Mouse (Mus musculus) forebrain, embryonic 10.5 days (tissue): ENCODE data around the gene Lsm3. TPM values are rescaled to one million over a fixed set of nuclear protein-coding genes. Genes with fewer than 3 reads are reported as not detected.
A peak's percentile ranks its signal among the peaks of the same experiment; 100 is the strongest.
"Not testable (repeated sequence)": the region's sequence is repeated elsewhere in the genome, so short reads cannot be mapped to it uniquely, and the experiment has no call there.

ENCODE experiments used
- DNase-seq: peaks from one replicate; pipeline ENCODE4 v3.0.0-alpha.2; 2017; ENCODE audit warnings: low spot score; ENCODE audit errors: extremely low spot score
- H3K27ac ChIP-seq: fragments of 300-500 bp; sonication (generic); 2 replicates; pipeline ENCODE4 v1.5.1; 2016; ENCODE audit warnings: mild to moderate bottlenecking
- H3K27me3 ChIP-seq: fragments of 300-500 bp; sonication (generic); 2 replicates; pipeline ENCODE4 v1.6.1; 2016; ENCODE audit warnings: mild to moderate bottlenecking; ENCODE audit not compliant: poor library complexity, severe bottlenecking
- H3K36me3 ChIP-seq: fragments of 300-500 bp; sonication (generic); replicated peaks from 2 replicates; pipeline ENCODE4 v1.6.1; 2016; ENCODE audit warnings: mild to moderate bottlenecking, moderate library complexity
- H3K4me1 ChIP-seq: fragments of 300-500 bp; sonication (generic); 2 replicates; pipeline ENCODE4 v1.6.1; 2016
- H3K4me3 ChIP-seq: fragments of 300-500 bp; sonication (generic); 2 replicates; pipeline ENCODE4 v1.5.1; 2016; ENCODE audit warnings: mild to moderate bottlenecking, moderate library complexity
- H3K9me3 ChIP-seq: fragments of 300-500 bp; sonication (generic); 2 replicates; pipeline ENCODE4 v1.6.1; 2016; ENCODE audit warnings: mild to moderate bottlenecking, moderate library complexity
- WGBS: fragments of 180-500 bp; shearing (Covaris S2); methylation state at CpG from one replicate; pipeline ENCODE4 v1.1.7; 2016; 5-methylcytosine and 5-hydroxymethylcytosine counted together
- polyA plus RNA-seq: library from polyadenylated mRNA; unstranded; fragments of >200 nt; fragmentation: Nextera tagmentation; extraction: Ambion mirVana; gene quantifications from 2 replicates; pipeline ENCODE4 v1.2.1, GENCODE M21; 2016

The Lsm3 gene
- polyA plus RNA-seq = 433 and 450 TPM in 2 replicates

- DNase-seq = peak; percentile 98
- Histone ChIP-seq H3K9me3 (no peaks in the 10 kb centered on the region), H3K27ac (peak within 1 kb of the TSS; percentile 95), H3K4me3 (peak within 1 kb of the TSS; percentile 94), H3K27me3 (no peaks in the 10 kb centered on the region), H3K36me3 (peaks cover 46% of the 10 kb centered on the region), H3K4me1 (peaks cover 28% of the 10 kb centered on the region)
- under 1% methylated on average over 80 of the region's 80 CpGs for WGBS
These were observed at the start of gene Lsm3, which contains the start of gene Xpc for GRCm38 (mm10) chr6:91515545-91516449. Lsm3 (plus strand) TSS chr6:91515928. Xpc (minus strand) TSS chr6:91515888.

GRCm38 (mm10) chr6:91467106-91467505 lies 48.6 kb upstream of the Lsm3 start:
- Histone ChIP-seq H3K9me3 (no peaks in the 10 kb centered on the region), H3K27ac (no peak overlapping the region), H3K36me3 (peaks cover 85% of the 10 kb centered on the region), H3K4me3 (no peak overlapping the region), H3K27me3 (no peaks in the 10 kb centered on the region), H3K4me1 (peaks cover 7% of the 10 kb centered on the region)
- no peak for DNase-seq
- 89% methylated on average over 1 of the region's 1 CpGs for WGBS

- DNase-seq = no peak
- Histone ChIP-seq H3K4me3 (no peak overlapping the region), H3K4me1 (peaks cover 32% of the 10 kb centered on the region), H3K36me3 (peaks cover 58% of the 10 kb centered on the region), H3K27ac (no peak overlapping the region), H3K27me3 (no peaks in the 10 kb centered on the region), H3K9me3 (no peaks in the 10 kb centered on the region)
- 96% methylated on average over 2 of the region's 2 CpGs for WGBS
These were observed 45.0 kb upstream of the Lsm3 start for GRCm38 (mm10) chr6:91470712-91471111.

GRCm38 (mm10) chr6:91471427-91471826 lies 44.3 kb upstream of the Lsm3 start:
- DNase-seq, H3K9me3 ChIP-seq, H3K27me3 ChIP-seq, H3K27ac ChIP-seq: not testable (repeated sequence)
- WGBS = 94% methylated on average over 3 of the region's 3 CpGs
- peaks cover 58% of the 10 kb centered on the region for H3K36me3 ChIP-seq
- peaks cover 32% of the 10 kb centered on the region for H3K4me1 ChIP-seq
- H3K4me3 ChIP-seq = peak overlapping the region; percentile 63; the same call in 1 of the 2 replicates

GRCm38 (mm10) chr6:91472319-91472718 lies 43.4 kb upstream of the Lsm3 start:
- peak overlapping the region; percentile 92 for H3K27ac ChIP-seq
- H3K36me3 ChIP-seq = peaks cover 58% of the 10 kb centered on the region
- H3K4me3 ChIP-seq = peak overlapping the region; percentile 63
- no peaks in the 10 kb centered on the region for H3K9me3 ChIP-seq
- peaks cover 32% of the 10 kb centered on the region for H3K4me1 ChIP-seq
- WGBS = 39% methylated on average over 6 of the region's 6 CpGs
- peak; percentile 32 for DNase-seq
- no peaks in the 10 kb centered on the region for H3K27me3 ChIP-seq

- Histone ChIP-seq H3K36me3 (peaks cover 58% of the 10 kb centered on the region), H3K27me3 (no peaks in the 10 kb centered on the region), H3K4me1 (peaks cover 32% of the 10 kb centered on the region), H3K9me3 (no peaks in the 10 kb centered on the region), H3K27ac (peak within 1 kb of the TSS; percentile 92), H3K4me3 (peak within 1 kb of the TSS; percentile 63)
- WGBS = under 1% methylated on average over 74 of the region's 74 CpGs
- DNase-seq = peak; percentile 99
These were observed 42.6 kb upstream of the Lsm3 start, which contains the start of the genes Chchd4 and Tmem43 for GRCm38 (mm10) chr6:91472868-91473804. Chchd4 (minus strand) TSS chr6:91473546. Tmem43 (plus strand) TSS chr6:91473703.

- peaks cover 32% of the 10 kb centered on the region for H3K4me1 ChIP-seq
- DNase-seq = no peak
- H3K36me3 ChIP-seq = peaks cover 58% of the 10 kb centered on the region
- peak overlapping the region; percentile 63 for H3K4me3 ChIP-seq
- H3K27me3 ChIP-seq = no peaks in the 10 kb centered on the region
- WGBS = under 1% methylated on average over 27 of the region's 27 CpGs
- H3K27ac ChIP-seq = peak overlapping the region; percentile 84
- no peaks in the 10 kb centered on the region for H3K9me3 ChIP-seq
These were observed 41.8 kb upstream of the Lsm3 start for GRCm38 (mm10) chr6:91473805-91474440.

GRCm38 (mm10) chr6:91474441-91475190 lies 41.1 kb upstream of the Lsm3 start:
- Histone ChIP-seq H3K4me3 (peak overlapping the region; percentile 63), H3K36me3 (peaks cover 58% of the 10 kb centered on the region), H3K27ac (peak overlapping the region; percentile 84), H3K27me3 (no peaks in the 10 kb centered on the region), H3K4me1 (peaks cover 32% of the 10 kb centered on the region), H3K9me3 (no peaks in the 10 kb centered on the region)
- no peak for DNase-seq
- 64% methylated on average over 9 of the region's 9 CpGs for WGBS

GRCm38 (mm10) chr6:91476541-91476940 lies 39.2 kb upstream of the Lsm3 start:
- Histone ChIP-seq H3K4me3 (no peak overlapping the region), H3K4me1 (peaks cover 32% of the 10 kb centered on the region), H3K27ac (no peak overlapping the region), H3K9me3 (no peaks in the 10 kb centered on the region), H3K27me3 (no peaks in the 10 kb centered on the region), H3K36me3 (peaks cover 66% of the 10 kb centered on the region)
- 94% methylated on average over 2 of the region's 2 CpGs for WGBS
- DNase-seq = no peak

GRCm38 (mm10) chr6:91483371-91483770 lies 32.4 kb upstream of the Lsm3 start:
- DNase-seq = no peak
- no peak overlapping the region for H3K27ac ChIP-seq
- H3K27me3 ChIP-seq = no peaks in the 10 kb centered on the region
- 96% methylated on average over 2 of the region's 2 CpGs for WGBS
- H3K36me3 ChIP-seq = peaks cover 100% of the 10 kb centered on the region
- no peaks in the 10 kb centered on the region for H3K4me1 ChIP-seq
- no peaks in the 10 kb centered on the region for H3K9me3 ChIP-seq
- H3K4me3 ChIP-seq = no peak overlapping the region

- Histone ChIP-seq H3K27me3 (no peaks in the 10 kb centered on the region), H3K27ac (no peak overlapping the region), H3K4me1 (peaks cover under 1% of the 10 kb centered on the region; the same call in 1 of the 2 replicates), H3K9me3 (no peaks in the 10 kb centered on the region), H3K4me3 (no peak overlapping the region), H3K36me3 (peaks cover 100% of the 10 kb centered on the region)
- no peak for DNase-seq
- 94% methylated on average over 15 of the region's 15 CpGs for WGBS
These were observed 28.8 kb upstream of the Lsm3 start for GRCm38 (mm10) chr6:91486736-91487453.
